ENCODE assay signal across 23 mouse cellular contexts in the genomic region with DNA sequence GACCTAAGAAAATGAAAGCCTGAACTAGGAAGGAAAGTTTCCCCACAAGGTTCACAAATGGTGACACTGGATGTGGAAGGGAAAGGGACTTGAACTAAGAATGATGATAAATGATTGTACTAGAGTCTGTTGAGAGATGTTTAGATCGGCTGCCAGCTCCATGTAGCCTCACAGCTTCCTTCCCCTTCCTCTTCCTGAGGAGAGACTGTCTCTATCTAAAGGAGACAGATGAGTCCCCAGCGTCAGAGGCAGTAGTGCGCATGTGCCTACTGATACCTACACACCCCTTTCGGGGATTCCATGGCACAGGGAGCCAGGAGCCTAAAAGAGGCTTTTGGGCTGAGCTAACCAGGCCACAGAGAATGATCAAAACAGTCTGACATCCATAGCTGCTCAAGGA. TPM values are rescaled to one million over a fixed set of nuclear protein-coding genes. Genes with fewer than 3 reads are reported as not detected.
DNase-seq lines count a peak whose midpoint lies in the region; ATAC-seq and TF ChIP-seq lines count a peak whose summit lies in the region.
"Had no signal": no experiment of that assay in that cellular context is flagged by ENCODE, and none has a peak within 500 bp of the region (broad histone marks: within the 10 kb centered on the region; RNA-seq: fewer than 3 reads in every experiment).

No protein-coding gene starts in this region.

- peaks cover 6% of the 10 kb centered on the region; the same call in 1 of the 2 replicates for H3K4me1 ChIP-seq in forebrain, postnatal 0 days (ENCODE audit: insufficient read depth)

- H3K4me3 ChIP-seq in forebrain, postnatal 0 days (ENCODE audit: low read depth, low read length) = no peak overlapping the region
- H3K4me3 ChIP-seq: embryonic facial prominence, embryonic 13.5 days; hindbrain, embryonic 12.5 days; intestine, embryonic 15.5 days; limb, embryonic 15.5 days; midbrain, embryonic 13.5 days had no signal

- DNase-seq in lung, postnatal 10 days = peak; percentile 21
- no peak for DNase-seq in lung, postnatal 25 days (ENCODE audit: low spot score)
- DNase-seq in c-Kit-positive CD71-positive TER-119-negative erythroid progenitor cells, embryonic 14.5 days (ENCODE audit: low read depth) = peak; percentile 65
- DNase-seq in liver = peak; percentile 81
- no peak for DNase-seq in layer of hippocampus, postnatal 14 days (ENCODE audit: low spot score in 2 of 2)
- no peak for DNase-seq in forebrain, postnatal 0 days
- DNase-seq: cerebellum, adult 11-12 months; right cerebral cortex, postnatal 14 days; thymus, adult 18-20 months had no signal

- 0 out of 2 replicates have a peak, but pooled peaks have one; percentile 18 for ATAC-seq in megakaryocyte-erythroid progenitor cell, adult 5-6 weeks (replicated peaks; ENCODE audit: low FRiP score, low TSS enrichment, poor library complexity, severe bottlenecking)
- ATAC-seq in forebrain, postnatal 0 days = no peak
- ATAC-seq: activated CD4-positive, CD25-positive, alpha-beta regulatory T cell, adult 4 months; CD4-positive, CD25-positive, alpha-beta regulatory T cell, adult 4 months; intestine, embryonic 15.5 days; midbrain, embryonic 13.5 days had no signal

- H3K9ac ChIP-seq in forebrain, postnatal 0 days = no peak overlapping the region
- H3K9ac ChIP-seq: embryonic facial prominence, embryonic 13.5 days; hindbrain, embryonic 12.5 days; intestine, embryonic 15.5 days; limb, embryonic 15.5 days; midbrain, embryonic 13.5 days had no signal

- H3K27me3 ChIP-seq in forebrain, postnatal 0 days (ENCODE audit: insufficient read depth, low read length) = no peaks in the 10 kb centered on the region
- H3K27me3 ChIP-seq: embryonic facial prominence, embryonic 13.5 days; hindbrain, embryonic 12.5 days; intestine, embryonic 15.5 days; limb, embryonic 15.5 days had no signal

- H3K36me3 ChIP-seq in forebrain, postnatal 0 days (ENCODE audit: insufficient read depth) = no peaks in the 10 kb centered on the region
- H3K36me3 ChIP-seq: embryonic facial prominence, embryonic 13.5 days; hindbrain, embryonic 12.5 days; intestine, embryonic 15.5 days; limb, embryonic 15.5 days; midbrain, embryonic 13.5 days had no signal

- no peak overlapping the region for H3K27ac ChIP-seq in forebrain, postnatal 0 days (ENCODE audit: low read depth, low read length)
- H3K27ac ChIP-seq: embryonic facial prominence, embryonic 13.5 days; hindbrain, embryonic 12.5 days; intestine, embryonic 15.5 days; kidney, postnatal 0 days; limb, embryonic 15.5 days; midbrain, embryonic 13.5 days had no signal

- WGBS in forebrain, postnatal 0 days = 82% methylated on average over 4 of the region's 4 CpGs

- no peak overlapping the region for H3K4me2 ChIP-seq in forebrain, postnatal 0 days (ENCODE audit: low read depth)
- H3K4me2 ChIP-seq: embryonic facial prominence, embryonic 13.5 days; hindbrain, embryonic 12.5 days; intestine, embryonic 15.5 days; limb, embryonic 15.5 days; midbrain, embryonic 13.5 days had no signal

- TF ChIP-seq CTCF in forebrain, postnatal 0 days (IDR thresholded peaks at IDR 0.05; ENCODE audit: low read depth) = no peak

- H3K9me3 ChIP-seq in forebrain, postnatal 0 days (ENCODE audit: low read length) = no peaks in the 10 kb centered on the region
- H3K9me3 ChIP-seq: embryonic facial prominence, embryonic 13.5 days; hindbrain, embryonic 12.5 days; intestine, embryonic 15.5 days; limb, embryonic 15.5 days; midbrain, embryonic 13.5 days had no signal

RNA-seq across cellular contexts. Expression of a gene that starts 2.8 kb away (rescaled TPM):
- 36.6 and 56.3 TPM in 2 replicates for total RNA-seq in megakaryocyte-erythroid progenitor cell, adult 5-6 weeks (2014; fragmentation: Nextera tagmentation)
- 14.7 and 17.3 TPM in 2 replicates for total RNA-seq in megakaryocyte-erythroid progenitor cell, adult 5-6 weeks (2017)
- total RNA-seq in layer of hippocampus, postnatal 14 days (2021) = 100 to 1,000 TPM; 170 to 173 TPM
- total RNA-seq in forebrain, postnatal 0 days (2014; rRNA removed) = 25.5 and 32.0 TPM in 2 replicates
- polyA plus RNA-seq in forebrain, postnatal 0 days (2015; fragmentation: Nextera tagmentation; extraction: Ambion mirVana) = 24.8 and 32.0 TPM in 2 replicates

RNA-seq across cellular contexts. Expression of a gene that starts 24.8 kb away (rescaled TPM):
- total RNA-seq in megakaryocyte-erythroid progenitor cell, adult 5-6 weeks (2014; fragmentation: Nextera tagmentation) = not detected in 2 replicates
- total RNA-seq in megakaryocyte-erythroid progenitor cell, adult 5-6 weeks (2017) = 0.15 TPM in 1 of 2 replicates, not detected in the other
- total RNA-seq in layer of hippocampus, postnatal 14 days (2021) = not detected
- total RNA-seq in forebrain, postnatal 0 days (2014; rRNA removed) = not detected in 2 replicates
- polyA plus RNA-seq in forebrain, postnatal 0 days (2015; fragmentation: Nextera tagmentation; extraction: Ambion mirVana) = not detected in 2 replicates
- total RNA-seq: adrenal gland, postnatal 4 days; layer of hippocampus, adult 8-10 months; left cerebral cortex, postnatal 14 days had no signal
- polyA plus RNA-seq: CD4-positive, CD25-positive, alpha-beta regulatory T cell, adult 4 months; embryonic facial prominence, embryonic 13.5 days; forebrain, embryonic 11.5 days; heart, embryonic 14.5 days; intestine, embryonic 15.5 days; kidney, postnatal 0 days; limb, embryonic 15.5 days had no signal

Comparison
In these comparisons a context has a peak if more than half of its experiments do, and no peak if none do; other contexts are left out.
1. DNase-seq: peak in lung, postnatal 10 days (single experiment), c-Kit-positive CD71-positive TER-119-negative erythroid progenitor cells, embryonic 14.5 days (single experiment) and liver (single experiment); none in lung, postnatal 25 days (single experiment), layer of hippocampus, postnatal 14 days (0 of 2) and forebrain, postnatal 0 days (single experiment).